Mouse (Mus musculus): ENCODE measurements around the gene Filip1. TPM values are rescaled to one million over a fixed set of nuclear protein-coding genes. Genes with fewer than 3 reads are reported as not detected.

Gene Filip1
- total and polyA plus RNA-seq, 3 experiments: not detected

DNA sequence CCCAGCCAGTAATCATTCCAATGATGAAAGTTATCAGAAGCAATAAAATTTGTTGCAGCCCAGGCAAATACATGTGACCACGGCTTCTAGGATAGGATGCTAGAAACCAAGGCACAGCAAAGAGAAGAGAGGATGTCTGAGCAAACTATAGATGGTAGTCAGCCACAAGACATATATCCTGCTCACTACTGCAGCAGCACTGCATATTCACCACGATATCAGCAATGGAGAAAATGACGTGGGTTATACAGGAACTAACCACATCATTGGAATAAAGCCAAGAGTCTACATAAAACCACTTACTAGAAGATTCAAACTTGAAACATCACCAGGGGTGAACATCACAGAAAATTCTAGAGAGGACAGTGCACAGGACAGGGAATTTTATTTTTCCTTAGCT, 113.8 kb downstream of the Filip1 start:
- no peaks in the 10 kb centered on the region for H3K27me3 ChIP-seq (ENCODE audit: control insufficient read depth in 1 of 2, insufficient read depth in 2 of 2, low read length in 2 of 2)
- H3K79me2 ChIP-seq (ENCODE audit: control insufficient read depth, insufficient read depth, low read length, poor library complexity): no peaks in the 10 kb centered on the region
- DNase-seq (ENCODE audit: low read depth, low spot score): peak; percentile 78
- peaks cover 7 to 13% of the 10 kb centered on the region in 2 experiments for H3K4me1 ChIP-seq (ENCODE audit: control insufficient read depth in 1 of 2, insufficient read depth in 2 of 2, low read length in 2 of 2)
- H3K36me3 ChIP-seq (ENCODE audit: control insufficient read depth in 1 of 2, insufficient read depth in 2 of 2, low read length in 2 of 2): peaks cover 0 to 17% of the 10 kb centered on the region in 2 experiments; a peak in 2 of 4 replicates
- H3K9me3 ChIP-seq (replicated peaks; ENCODE audit: insufficient read depth, low read length): no peaks in the 10 kb centered on the region
- TF ChIP-seq MYB (IDR thresholded peaks at IDR 0.05; ENCODE audit: low read depth, low read length): no peak
- no peak for TF ChIP-seq BHLHE40 (IDR thresholded peaks at IDR 0.05; ENCODE audit: borderline replicate concordance, low read depth, low read length)
- TF ChIP-seq GATA1 (IDR thresholded peaks at IDR 0.05; ENCODE audit: low read depth, low read length): 0 out of 2 replicates have a peak, but pooled peaks have one; percentile 28
- peak; percentile 11 to 49; a peak in 2 of 4 replicates for TF ChIP-seq EP300 (IDR thresholded peaks at IDR 0.05; ENCODE audit: low read depth in 1 of 2, low read length in 2 of 2)
- TF ChIP-seq ETS1 (IDR thresholded peaks at IDR 0.05; ENCODE audit: low read depth, low read length): peak; percentile 40; the same call in 1 of the 2 replicates
- no peak overlapping the region for H3K27ac ChIP-seq (ENCODE audit: control insufficient read depth, low read depth, low read length)
- no peak overlapping the region for H3K9ac ChIP-seq (ENCODE audit: control insufficient read depth, low read depth, low read length, poor library complexity, severe bottlenecking)
- H3K4me3 ChIP-seq (ENCODE audit: control insufficient read depth in 1 of 2, insufficient read depth in 1 of 2, low read depth in 2 of 2, low read length in 2 of 2): no peak overlapping the region

DNA sequence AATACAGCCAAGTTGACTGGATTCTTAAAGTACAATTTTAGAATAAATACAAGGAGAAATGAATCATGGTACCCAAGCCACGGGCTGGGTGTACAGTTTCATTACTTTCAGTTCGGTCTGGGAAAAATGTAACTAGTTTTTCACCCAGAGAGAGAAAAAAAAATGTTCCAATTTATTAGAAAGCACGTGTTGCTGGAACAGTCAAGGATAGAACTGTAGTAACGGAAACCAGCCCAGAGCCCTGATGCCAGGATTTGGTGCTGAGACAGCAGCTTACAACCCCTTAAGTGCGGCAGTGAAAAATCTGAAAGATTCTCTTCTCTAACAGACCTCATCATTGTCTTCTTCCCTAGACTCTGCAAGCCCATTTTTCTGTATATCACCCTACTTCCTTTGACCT, 118.0 kb downstream of the Filip1 start:
- no peak for TF ChIP-seq GABPA (IDR thresholded peaks at IDR 0.05; ENCODE audit: low read depth, low read length)
- TF ChIP-seq E2F4 (IDR thresholded peaks at IDR 0.05; ENCODE audit: borderline replicate concordance, low read depth, low read length): no peak
- no peak for TF ChIP-seq ELF1 (IDR thresholded peaks at IDR 0.05; ENCODE audit: low read depth, low read length)
- TF ChIP-seq MEF2A (IDR thresholded peaks at IDR 0.05; ENCODE audit: extremely low read depth, insufficient replicate concordance, low read depth, low read length, poor library complexity, severe bottlenecking): no peak
- no peak for TF ChIP-seq ZKSCAN1 (IDR thresholded peaks at IDR 0.05; ENCODE audit: low read depth, low read length)
- no peak for TF ChIP-seq NELFE (IDR thresholded peaks at IDR 0.05; ENCODE audit: low read depth, low read length)
- no peak for TF ChIP-seq KAT2A (conservative IDR thresholded peaks at IDR 0.05; ENCODE audit: low read depth, low read length)
- no peak for TF ChIP-seq MAFK (IDR thresholded peaks at IDR 0.05; ENCODE audit: borderline replicate concordance, low read depth, low read length)
- TF ChIP-seq NRF1 (IDR thresholded peaks at IDR 0.05; ENCODE audit: insufficient read depth, low read depth, low read length, poor library complexity, severe bottlenecking): no peak
- no peak for TF ChIP-seq MYB (IDR thresholded peaks at IDR 0.05; ENCODE audit: low read depth, low read length)
- no peak for TF ChIP-seq POLR2AphosphoS2 (IDR thresholded peaks at IDR 0.05; ENCODE audit: low read length)
- no peak for TF ChIP-seq USF1 (IDR thresholded peaks at IDR 0.05; ENCODE audit: low read depth, low read length)
- no peak for TF ChIP-seq MXI1 (IDR thresholded peaks at IDR 0.05; ENCODE audit: low read depth, low read length)
- TF ChIP-seq USF2 (IDR thresholded peaks at IDR 0.05; ENCODE audit: borderline replicate concordance in 1 of 2, insufficient read depth in 1 of 2, low read depth in 1 of 2, low read length in 2 of 2): no peak
- no peak for TF ChIP-seq ZMIZ1 (IDR thresholded peaks at IDR 0.05; ENCODE audit: low read depth, low read length)
- TF ChIP-seq ZC3H11A (IDR thresholded peaks at IDR 0.05; ENCODE audit: low read depth, low read length): no peak
- no peak for TF ChIP-seq ETS1 (IDR thresholded peaks at IDR 0.05; ENCODE audit: low read depth, low read length)
- no peak for TF ChIP-seq CHD2 (IDR thresholded peaks at IDR 0.05; ENCODE audit: low read length)
- no peak for TF ChIP-seq MAX (IDR thresholded peaks at IDR 0.05; ENCODE audit: low read length)
- H3K4me3 ChIP-seq (ENCODE audit: control insufficient read depth in 1 of 2, insufficient read depth in 1 of 2, low read depth in 2 of 2, low read length in 2 of 2): peak overlapping the region in 1 of 2 experiments; percentile 12; a peak in 1 of 4 replicates
- no peaks in the 10 kb centered on the region for H3K79me2 ChIP-seq (ENCODE audit: control insufficient read depth, insufficient read depth, low read length, poor library complexity)
- no peak overlapping the region for H3K27ac ChIP-seq (ENCODE audit: control insufficient read depth, low read depth, low read length)
- no peak for DNase-seq (ENCODE audit: low read depth, low spot score)
- no peaks in the 10 kb centered on the region for H3K27me3 ChIP-seq (ENCODE audit: control insufficient read depth in 1 of 2, insufficient read depth in 2 of 2, low read length in 2 of 2)
- H3K9ac ChIP-seq (ENCODE audit: control insufficient read depth, low read depth, low read length, poor library complexity, severe bottlenecking): no peak overlapping the region
- peaks cover 12 to 19% of the 10 kb centered on the region in 2 experiments for H3K4me1 ChIP-seq (ENCODE audit: control insufficient read depth in 1 of 2, insufficient read depth in 2 of 2, low read length in 2 of 2)
- H3K9me3 ChIP-seq (replicated peaks; ENCODE audit: insufficient read depth, low read length): no peaks in the 10 kb centered on the region
- H3K36me3 ChIP-seq (ENCODE audit: control insufficient read depth in 1 of 2, insufficient read depth in 2 of 2, low read length in 2 of 2): peaks cover 0 to 22% of the 10 kb centered on the region in 2 experiments; a peak in 2 of 4 replicates

All from MEL (cell line).